Mouse (Mus musculus): ENCODE results near the gene Lamtor3.
"Not testable (repeated sequence)": the region's sequence is repeated elsewhere in the genome, so short reads cannot be mapped to it uniquely, and the experiment has no call there.

Gene Lamtor3

DNA sequence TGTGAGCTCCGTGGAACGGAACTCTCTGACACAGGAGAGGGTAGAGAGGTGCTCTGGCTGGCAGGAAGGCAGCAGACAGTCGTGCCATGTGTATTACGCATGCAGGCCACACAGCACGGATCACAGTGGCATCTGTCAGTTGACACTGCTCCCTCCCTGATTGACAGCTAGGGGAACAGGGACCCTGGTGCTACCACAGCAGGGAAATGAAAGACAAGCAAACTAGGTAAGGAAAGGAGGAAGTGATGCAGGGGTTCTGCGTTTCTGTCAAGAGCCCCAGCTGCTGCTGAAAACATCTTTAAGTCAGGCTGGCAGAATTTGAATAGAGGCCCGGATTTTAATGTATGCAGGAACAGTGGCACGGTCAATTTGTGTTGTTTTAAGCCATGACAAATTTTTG is 45.2 kb downstream of the Lamtor3 start:
- DNase-seq (ENCODE audit: extremely low spot score): no peak

DNA sequence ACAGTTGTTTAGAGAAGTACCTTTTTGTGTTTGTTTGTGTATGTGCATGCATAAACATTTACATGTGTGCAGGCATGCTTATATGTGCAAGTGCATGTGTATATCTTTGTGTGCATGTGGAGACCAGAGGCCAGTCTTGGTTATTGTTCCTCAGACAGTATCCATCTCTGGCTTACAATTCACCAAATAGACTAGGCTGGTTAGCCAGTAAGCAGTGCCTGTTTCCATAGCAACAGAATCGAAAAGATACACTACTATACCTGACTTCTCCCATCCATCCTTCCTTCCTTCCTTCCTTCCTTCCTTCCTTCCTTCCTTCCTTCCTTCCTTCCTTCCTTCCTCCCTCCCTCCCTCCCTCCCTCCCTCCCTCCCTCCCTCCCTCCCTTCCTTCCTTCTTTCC is 45.7 kb downstream of the Lamtor3 start:
- not testable (repeated sequence) for DNase-seq (ENCODE audit: extremely low spot score)

DNA sequence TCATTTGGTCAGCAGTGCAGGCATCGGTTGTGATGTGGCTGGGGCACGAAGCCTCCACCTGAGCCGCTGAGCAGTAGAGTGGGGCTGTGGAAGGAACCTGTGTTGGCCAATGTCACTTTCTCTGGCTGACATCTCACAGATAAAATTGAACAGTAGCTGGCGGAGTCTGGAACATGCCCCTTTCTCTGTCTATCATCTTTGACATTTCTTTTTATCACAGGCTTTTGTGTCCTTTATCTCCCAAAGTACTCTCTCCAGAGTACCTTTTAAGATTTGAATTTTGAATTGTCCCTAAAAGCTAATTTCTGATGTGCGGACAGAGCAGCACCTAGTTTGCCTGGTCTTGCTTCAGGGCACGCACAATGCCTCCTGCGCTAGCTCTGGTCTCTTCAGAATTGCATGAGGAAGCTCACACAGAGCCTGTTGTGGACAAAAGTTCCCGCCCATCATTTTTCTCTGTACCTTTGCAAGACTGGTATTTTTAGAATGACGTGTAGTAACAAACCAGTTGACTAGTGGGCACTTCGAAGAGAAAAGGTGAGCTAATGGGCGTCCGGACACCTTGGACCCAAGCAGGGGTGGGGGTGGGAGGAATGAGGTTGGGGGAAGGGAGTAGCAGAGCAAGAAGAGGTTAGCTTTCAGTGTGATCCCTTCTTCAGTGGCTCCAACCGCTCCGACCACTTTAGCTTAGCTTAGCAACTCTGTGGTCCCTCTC is 50.0 kb downstream of the Lamtor3 start:
- DNase-seq (ENCODE audit: extremely low spot score): no peak

DNA sequence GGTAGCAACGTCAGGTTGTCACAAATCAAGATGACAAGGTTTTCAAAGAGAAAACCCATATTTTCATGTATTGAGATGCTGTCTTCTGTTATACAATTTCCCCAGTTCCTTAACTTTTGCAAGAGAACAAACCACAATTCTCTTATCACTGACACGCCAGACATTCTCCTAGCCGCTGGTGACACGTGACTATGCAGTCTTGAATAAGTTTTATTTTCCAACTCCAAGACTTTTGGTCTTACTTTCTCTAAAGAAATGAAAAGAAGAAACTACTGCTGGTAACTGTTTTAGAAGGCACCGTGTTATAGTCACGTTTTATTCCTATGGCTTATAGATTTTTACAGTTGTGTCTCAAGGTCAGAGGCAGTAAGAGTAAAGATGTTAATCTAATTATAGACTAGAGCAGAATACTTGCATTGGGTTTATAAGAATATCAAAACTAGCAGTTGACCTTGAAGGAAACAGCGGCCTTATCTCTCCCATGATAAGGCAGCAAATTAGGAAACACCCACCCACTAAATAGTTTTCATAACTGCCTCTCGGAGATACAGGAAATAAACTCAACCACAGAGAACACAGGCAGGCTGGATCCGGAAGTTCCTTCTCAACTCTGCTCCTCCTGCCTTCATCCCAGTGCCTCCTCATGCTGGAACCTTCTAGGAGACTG is 50.6 kb downstream of the Lamtor3 start:
- no peak for DNase-seq (ENCODE audit: extremely low spot score)

DNA sequence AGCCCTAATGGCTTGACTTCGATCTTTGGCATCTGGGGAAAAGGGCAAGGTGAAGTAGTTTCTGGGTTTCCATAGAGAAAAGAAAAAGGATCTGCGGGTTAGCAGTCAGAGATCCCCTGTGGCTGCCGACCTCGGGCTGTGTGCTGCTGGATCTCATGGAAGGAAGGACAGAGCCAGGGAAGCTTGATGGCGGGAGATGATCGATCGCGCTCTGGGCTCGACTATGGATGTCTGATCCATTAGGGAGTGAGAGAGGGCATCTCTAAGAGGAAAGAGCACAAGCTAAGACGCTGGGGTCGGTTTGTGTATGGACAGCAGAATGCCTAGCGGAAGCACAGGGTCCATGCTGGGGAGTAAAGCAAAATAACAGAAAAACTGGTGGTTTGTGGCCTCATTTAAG is 51.6 kb downstream of the Lamtor3 start:
- peak; percentile 57 for DNase-seq (ENCODE audit: extremely low spot score)

DNA sequence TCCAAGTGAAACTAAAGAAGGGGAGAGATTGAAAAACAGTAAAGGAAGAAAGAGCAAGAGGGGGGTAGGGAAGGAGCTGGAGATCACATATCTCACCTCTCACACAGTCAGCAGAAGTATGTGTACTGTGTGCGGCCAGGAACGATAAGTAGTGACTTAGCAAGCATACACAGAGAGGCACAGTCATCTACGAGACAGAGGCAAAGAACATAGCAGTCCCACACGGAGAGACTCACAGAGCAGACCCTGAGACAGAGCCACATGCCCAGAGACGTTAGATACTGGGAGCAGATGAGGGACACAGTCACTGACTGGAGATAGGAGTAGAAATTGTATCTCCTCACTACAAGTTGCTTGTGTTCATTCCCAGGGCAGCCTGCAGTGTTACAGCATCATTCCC is 53.9 kb downstream of the Lamtor3 start:
- no peak for DNase-seq (ENCODE audit: extremely low spot score)

DNA sequence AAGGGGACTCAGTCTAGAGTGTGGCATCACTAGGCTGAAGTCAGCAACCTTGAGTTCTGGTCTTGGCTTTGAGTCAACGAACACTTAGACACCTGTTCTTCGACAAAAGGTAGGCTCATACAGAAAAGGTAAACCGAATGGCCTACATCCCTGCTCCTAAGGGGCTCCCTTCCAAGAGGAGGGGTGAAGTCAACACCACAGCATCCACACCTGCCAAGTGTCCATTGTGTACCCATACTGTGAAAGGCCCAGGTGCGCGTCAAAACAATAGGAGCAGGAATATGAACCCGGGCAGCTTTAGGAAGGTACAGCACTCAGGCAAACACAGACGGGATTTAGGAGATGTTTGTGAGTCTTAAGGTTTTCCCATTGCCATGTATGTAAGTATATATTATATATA is 54.7 kb downstream of the Lamtor3 start:
- no peak for DNase-seq (ENCODE audit: extremely low spot score)

DNA sequence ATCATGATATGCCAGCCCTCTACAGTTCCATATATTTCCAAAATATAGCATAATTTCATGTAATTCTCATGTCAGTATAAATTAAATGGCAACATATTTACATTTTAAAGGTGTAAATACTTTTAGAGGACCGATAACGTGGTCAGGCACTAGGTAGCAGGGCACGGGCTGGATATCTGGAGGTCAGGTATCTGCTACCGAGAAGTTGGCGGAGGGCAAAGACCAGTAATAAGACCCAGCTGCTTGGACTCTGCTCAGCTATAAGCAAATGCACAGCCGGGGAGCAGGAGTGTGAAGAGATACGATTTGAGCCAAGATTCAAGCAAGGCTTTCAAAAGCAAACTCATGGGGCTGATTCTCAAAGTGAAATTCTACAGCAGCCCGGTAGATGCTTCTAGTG is 56.0 kb downstream of the Lamtor3 start:
- no peak for DNase-seq (ENCODE audit: extremely low spot score)

DNA sequence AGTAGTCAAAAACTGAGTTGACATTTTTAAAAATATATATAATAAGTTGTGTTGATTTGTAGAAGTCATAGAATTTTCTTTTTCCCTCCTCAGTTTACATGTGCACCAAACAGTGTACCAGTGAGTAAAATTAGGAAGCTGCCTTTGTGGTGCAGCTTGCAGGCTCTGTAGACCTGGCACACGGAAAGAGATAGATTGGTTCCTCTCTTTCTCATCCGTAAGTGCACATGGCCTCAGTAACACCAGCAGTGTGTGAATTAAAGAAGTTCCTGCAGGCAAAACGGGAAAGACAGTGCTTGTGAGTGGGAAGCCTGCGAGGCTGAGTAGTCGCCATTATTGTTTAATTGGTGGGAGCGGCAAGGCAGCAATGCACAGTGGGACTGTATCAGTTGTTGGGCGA is 57.1 kb downstream of the Lamtor3 start:
- DNase-seq (ENCODE audit: extremely low spot score): no peak

DNA sequence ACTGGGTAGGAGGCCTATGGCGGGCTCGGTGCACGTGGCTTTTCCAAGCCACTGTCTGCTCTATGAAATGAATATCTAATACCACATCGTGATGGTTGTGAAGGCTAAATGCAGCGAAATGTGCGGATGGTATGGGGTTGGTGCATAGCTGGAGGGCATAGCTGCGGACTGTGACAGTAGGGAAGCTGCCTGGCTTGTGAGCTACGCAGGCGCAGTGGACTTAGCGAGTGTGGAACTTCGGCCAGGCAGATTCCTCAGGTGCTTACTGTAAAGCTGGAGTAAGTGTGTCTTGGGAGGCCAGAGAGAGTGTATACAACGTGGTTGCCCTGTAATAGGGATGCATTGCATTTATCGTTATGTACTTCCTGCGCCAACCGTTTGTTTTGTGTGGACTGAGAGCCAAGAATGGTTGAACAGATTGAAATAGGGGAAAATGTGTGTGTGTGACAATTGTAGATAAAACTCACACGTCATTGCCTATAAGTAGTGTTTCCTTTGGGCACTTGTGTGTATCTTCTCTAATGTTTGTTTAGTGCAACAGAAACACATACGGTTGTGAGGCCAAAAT is 57.6 kb downstream of the Lamtor3 start:
- no peak for DNase-seq (ENCODE audit: extremely low spot score)

DNA sequence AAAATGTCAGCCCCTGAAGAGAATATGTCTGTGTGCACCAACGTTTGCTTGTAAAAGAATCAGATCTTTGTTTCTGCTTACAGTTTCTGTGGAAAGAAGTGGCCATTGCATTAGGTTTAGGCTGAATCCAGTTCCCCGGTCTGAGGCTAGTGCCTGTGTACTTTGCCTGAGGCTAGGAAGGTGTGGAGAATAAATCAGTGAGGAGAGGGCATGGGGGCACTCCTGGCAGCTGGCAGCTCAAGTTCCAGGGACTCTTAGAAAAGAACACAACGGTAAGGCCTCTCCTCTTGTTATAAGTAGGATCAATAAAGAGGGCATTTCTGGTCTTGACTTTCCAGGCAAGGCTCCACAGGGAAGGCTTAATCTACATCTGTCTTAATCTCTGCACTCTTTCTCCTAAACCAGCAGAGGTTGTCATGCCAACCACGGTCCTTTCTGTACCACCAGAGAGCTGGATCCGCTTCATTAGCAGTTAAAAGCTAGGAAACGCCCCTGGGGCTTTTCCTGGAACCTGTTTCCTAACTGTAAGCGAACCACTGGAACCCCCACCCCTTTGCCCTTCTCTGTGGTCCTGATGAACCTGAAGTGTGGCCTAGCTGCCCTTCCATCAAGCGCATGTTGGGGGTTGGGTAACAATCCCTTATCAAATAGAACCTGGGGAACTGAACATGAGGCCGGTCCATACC is 58.8 kb downstream of the Lamtor3 start:
- no peak for DNase-seq (ENCODE audit: extremely low spot score)

DNA sequence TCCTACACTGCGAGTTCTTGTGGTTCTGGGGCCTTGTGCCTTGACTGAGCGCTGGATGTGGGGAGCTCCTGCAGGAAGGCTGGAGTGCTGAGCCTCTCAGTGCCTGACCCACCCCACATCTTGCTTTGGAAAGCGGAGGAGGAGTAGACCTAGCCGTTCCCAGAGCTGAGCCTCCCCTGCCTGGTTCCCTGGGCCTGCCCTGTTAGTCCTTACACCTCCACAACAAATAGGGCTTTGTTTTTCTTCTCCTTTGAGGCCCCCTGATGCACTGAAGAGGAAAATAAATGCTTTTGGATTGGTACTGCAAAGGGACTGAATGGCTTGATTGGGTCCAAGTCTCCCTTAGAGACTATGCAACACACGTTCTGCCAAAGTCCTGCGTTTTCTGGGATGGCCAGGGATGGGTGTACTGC is 59.3 kb downstream of the Lamtor3 start:
- DNase-seq (ENCODE audit: extremely low spot score): no peak

DNA sequence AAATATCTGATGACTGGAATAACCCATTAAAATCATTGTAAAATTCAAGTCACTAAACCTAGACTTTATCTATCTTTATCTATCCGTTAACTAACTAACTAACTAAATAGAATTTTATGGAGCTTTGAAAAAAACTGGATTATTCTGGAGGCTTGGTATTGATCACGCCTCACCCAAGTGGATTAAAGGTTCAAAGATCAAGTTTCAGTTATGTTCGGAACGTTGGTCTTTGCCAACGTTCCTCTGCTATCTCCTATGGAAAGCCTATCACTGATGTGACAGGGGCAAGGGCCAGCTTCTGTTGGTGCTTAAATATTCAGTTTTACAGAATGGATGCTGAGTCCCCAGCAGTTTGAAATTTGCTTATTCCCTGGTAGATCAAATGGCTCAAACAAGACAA is 59.9 kb downstream of the Lamtor3 start:
- DNase-seq (ENCODE audit: extremely low spot score): no peak
